Mouse (Mus musculus): ENCODE measurements around the gene Ruvbl2.

DNA sequence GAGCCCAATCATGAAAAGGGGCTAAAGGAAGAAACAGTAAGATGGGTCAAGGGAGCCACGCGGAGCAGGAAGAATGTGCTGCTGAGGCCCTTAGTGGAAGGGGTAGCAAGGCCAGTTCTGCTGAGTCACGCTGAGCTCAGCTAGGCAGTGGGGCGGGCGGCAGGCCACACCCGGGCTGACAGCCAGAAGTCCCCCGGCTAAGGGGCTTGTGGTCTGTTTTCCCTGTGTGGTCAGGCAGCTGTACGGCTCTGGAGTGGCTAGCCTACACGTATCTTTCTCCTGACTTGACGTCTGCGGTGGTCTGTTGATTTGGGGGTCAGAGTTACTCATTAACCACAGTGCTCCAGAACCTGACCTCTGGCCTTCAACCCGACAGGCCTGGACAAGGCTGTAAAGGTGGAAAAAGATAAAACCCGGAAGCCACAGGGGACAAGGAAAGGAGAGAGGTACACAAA lies 23.0 kb upstream of the Ruvbl2 start:
- TF ChIP-seq CTCF (IDR thresholded peaks at IDR 0.05; ENCODE audit: borderline replicate concordance, extremely low read depth, insufficient read depth, insufficient read length) (no peak), POLR2A (IDR thresholded peaks at IDR 0.05; ENCODE audit: borderline replicate concordance, extremely low read depth, insufficient read depth, insufficient read length, poor library complexity, severe bottlenecking) (no peak)
